Mouse (Mus musculus): ENCODE results near the gene Sox14. TPM values are rescaled to one million over a fixed set of nuclear protein-coding genes. Genes with fewer than 3 reads are reported as not detected.

Gene Sox14
- polyA plus RNA-seq, 1 experiment from 2014 or later: 3.3 TPM

GRCm38 (mm10) chr9:99836707-99837106, 39.3 kb downstream of the Sox14 start:
- Histone ChIP-seq H3K4me1 (replicated peaks) (no peaks in the 10 kb centered on the region), H3K9me3 (no peaks in the 10 kb centered on the region), H3K4me3 (no peak overlapping the region), H3K27ac (no peak overlapping the region), H3K27me3 (ENCODE audit: insufficient read depth, poor library complexity, severe bottlenecking) (no peaks in the 10 kb centered on the region), H3K36me3 (no peaks in the 10 kb centered on the region)
- WGBS: 92% methylated on average over 12 of the region's 12 CpGs
- DNase-seq (ENCODE audit: low spot score): no peak

DNA sequence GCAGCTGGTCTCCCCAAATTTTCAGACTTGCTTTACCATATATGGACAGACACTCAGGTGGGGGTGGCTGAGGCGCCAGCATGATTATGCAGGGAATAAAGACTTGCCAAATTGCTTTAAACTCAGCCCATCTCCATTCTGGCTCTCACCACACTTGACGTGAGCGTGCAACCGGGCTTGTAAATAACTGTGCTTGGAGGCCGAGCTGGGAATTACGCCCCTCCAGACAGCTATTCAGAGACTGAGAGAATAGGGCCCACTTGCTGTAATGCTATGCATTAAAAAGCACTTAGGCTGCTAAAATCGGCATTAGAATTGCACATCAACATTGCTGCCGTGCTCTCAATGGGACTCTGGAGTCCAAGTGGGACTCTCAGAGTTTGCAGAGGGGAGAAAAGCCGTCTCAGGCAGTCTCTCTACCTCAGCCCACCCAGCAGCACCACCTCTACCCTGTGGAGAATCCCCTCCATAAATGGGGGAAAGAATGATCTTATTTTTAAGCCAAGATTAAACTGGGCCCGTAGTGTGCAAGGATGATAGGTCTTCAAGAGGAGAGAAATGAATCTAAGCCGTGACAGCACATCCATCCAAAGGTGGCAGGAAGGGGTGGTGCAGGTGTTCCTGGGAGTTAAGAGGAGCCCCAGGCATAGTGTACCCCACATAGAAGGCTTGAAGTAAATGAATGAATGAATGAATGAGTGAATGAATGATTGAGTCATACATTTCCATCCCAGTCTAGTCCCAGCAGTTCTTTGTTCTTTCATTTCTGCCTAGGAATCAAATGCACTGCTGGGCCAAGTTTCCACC, 40.1 kb downstream of the Sox14 start:
- 71% methylated on average over 11 of the region's 11 CpGs for WGBS
- DNase-seq (ENCODE audit: low spot score): no peak

More for the DNA sequence above, 40.1 kb downstream of the Sox14 start:
- no peaks in the 10 kb centered on the region for H3K4me1 ChIP-seq (replicated peaks)
- H3K36me3 ChIP-seq: no peaks in the 10 kb centered on the region
- no peaks in the 10 kb centered on the region for H3K27me3 ChIP-seq (ENCODE audit: insufficient read depth, poor library complexity, severe bottlenecking)
- no peak overlapping the region for H3K27ac ChIP-seq
- H3K4me3 ChIP-seq: no peak overlapping the region
- no peaks in the 10 kb centered on the region for H3K9me3 ChIP-seq

Other genes with a start within 250 kb of the Sox14 start
- 26.8 and 26.9 TPM in 2 replicates for gene Dzip1l, start 246.7 kb downstream of the Sox14 start, polyA plus RNA-seq (2016; fragmentation: Nextera tagmentation; extraction: Ambion mirVana)
- gene Cldn18, start 158.9 kb downstream of the Sox14 start, polyA plus RNA-seq (2016; fragmentation: Nextera tagmentation; extraction: Ambion mirVana): not detected in 2 replicates

Measured in hindbrain, embryonic 10.5 days (tissue).